Mouse (Mus musculus) cerebellum, adult 2 months (tissue): ENCODE data around the gene Man1c1.

Experiments used
- CTCF ChIP-seq: fragments of 200-500 bp; IDR thresholded peaks from 2 replicates; pipeline ENCODE4 v1.5.1; 2011; ENCODE audit warnings: low read depth, mild to moderate bottlenecking, control low read depth, low read length, moderate library complexity, borderline replicate concordance; ENCODE audit not compliant: insufficient read depth
- POLR2A ChIP-seq: fragments of 200-500 bp; IDR thresholded peaks from 2 replicates; pipeline ENCODE4 v1.6.1; 2011; ENCODE audit warnings: low read length, control low read depth, borderline replicate concordance; ENCODE audit not compliant: insufficient read depth

DNA sequence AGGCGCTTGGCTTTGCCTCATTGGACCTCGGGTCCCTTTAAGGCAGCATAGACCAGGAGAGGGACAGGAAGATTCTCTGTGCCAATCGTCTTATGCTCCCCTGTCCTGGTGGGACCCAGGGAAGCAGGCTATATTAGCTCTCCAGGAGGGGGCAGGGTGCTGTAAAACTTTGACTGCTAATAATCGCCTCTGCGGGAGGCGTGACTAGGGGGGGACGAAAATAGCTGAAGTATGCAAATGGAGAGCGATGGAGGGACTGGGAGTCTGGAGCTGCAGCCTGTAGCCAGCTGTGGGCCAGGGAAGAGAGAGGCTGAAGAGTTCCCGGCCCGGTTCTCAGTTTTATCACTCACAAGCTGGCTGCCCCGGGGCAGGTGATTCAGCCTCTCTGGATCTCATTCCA, 124.9 kb downstream of the Man1c1 start:
- TF ChIP-seq POLR2A = no peak
- TF ChIP-seq CTCF = no peak
